Mouse (Mus musculus) hindbrain, embryonic 16.5 days (tissue): ENCODE results near the gene Edaradd. TPM values are rescaled to one million over a fixed set of nuclear protein-coding genes. Genes with fewer than 3 reads are reported as not detected.

ENCODE experiments used
- ATAC-seq: fragments of 200-750 bp; cut with Nextera tagmentation; 2 replicates; pipeline ENCODE4 v1.8.0; 2017; ENCODE audit warnings: moderate TSS enrichment, moderate library complexity
- H3K27ac ChIP-seq: fragments of 300-500 bp; sonication (generic); 2 replicates; pipeline ENCODE4 v1.5.1; 2014; ENCODE audit warnings: low read depth, mild to moderate bottlenecking, control low read depth, low read length, moderate library complexity
- H3K27me3 ChIP-seq: fragments of 300-500 bp; sonication (generic); replicated peaks from 2 replicates; pipeline ENCODE4 v1.6.1; 2014; ENCODE audit warnings: low read length; ENCODE audit not compliant: control insufficient read depth, insufficient read depth
- H3K36me3 ChIP-seq: fragments of 300-500 bp; sonication (generic); 2 replicates; pipeline ENCODE4 v1.6.1; 2014; ENCODE audit warnings: mild to moderate bottlenecking, low read length, moderate library complexity, mixed read lengths; ENCODE audit not compliant: control insufficient read depth, insufficient read depth
- H3K4me1 ChIP-seq: fragments of 300-500 bp; sonication (generic); 2 replicates; pipeline ENCODE4 v1.6.1; 2014; ENCODE audit warnings: low read depth, low read length; ENCODE audit not compliant: control insufficient read depth, insufficient read depth
- H3K4me2 ChIP-seq: fragments of 300-500 bp; sonication (generic); 2 replicates; pipeline ENCODE4 v1.6.1; 2014; ENCODE audit warnings: mild to moderate bottlenecking, low read length, control low read depth, moderate library complexity
- H3K4me3 ChIP-seq: fragments of 300-500 bp; sonication (generic); 2 replicates; pipeline ENCODE4 v1.5.1; 2014; ENCODE audit warnings: mild to moderate bottlenecking, low read length, control low read depth, moderate library complexity
- H3K9ac ChIP-seq: fragments of 300-500 bp; sonication (generic); 2 replicates; pipeline ENCODE4 v1.6.1; 2014; ENCODE audit warnings: low read depth, mild to moderate bottlenecking, control low read depth, low read length, moderate library complexity
- H3K9me3 ChIP-seq: fragments of 300-500 bp; sonication (generic); 2 replicates; pipeline ENCODE4 v1.6.1; 2014; ENCODE audit warnings: mild to moderate bottlenecking, low read length, moderate library complexity; ENCODE audit not compliant: control insufficient read depth
- WGBS: fragments of 180-500 bp; shearing (Covaris S2); extraction: QIAGEN DNeasy Blood & Tissue Kit; methylation state at CpG from one replicate; pipeline ENCODE4 v1.1.7; 2014; 5-methylcytosine and 5-hydroxymethylcytosine counted together
- polyA plus RNA-seq: library from polyadenylated mRNA; unstranded; fragments of >200 nt; fragmentation: Nextera tagmentation; extraction: Ambion mirVana; gene quantifications from 2 replicates; pipeline ENCODE4 v1.2.1, GENCODE M21; 2015

The Edaradd gene
- polyA plus RNA-seq, 1 experiment from 2014 or later = 2.0 TPM

- Histone ChIP-seq H3K9ac (no peak overlapping the region), H3K27ac (no peak overlapping the region), H3K4me3 (no peak overlapping the region), H3K36me3 (no peaks in the 10 kb centered on the region), H3K4me1 (no peaks in the 10 kb centered on the region), H3K9me3 (no peaks in the 10 kb centered on the region), H3K27me3 (no peaks in the 10 kb centered on the region; the same call in 1 of the 2 replicates), H3K4me2 (no peak overlapping the region)
- ATAC-seq = no peak
- 60% methylated on average over 3 of the region's 3 CpGs for WGBS
Measured at GRCm38 (mm10) chr13:12559044-12559443, 38.8 kb upstream of the Edaradd start.

DNA sequence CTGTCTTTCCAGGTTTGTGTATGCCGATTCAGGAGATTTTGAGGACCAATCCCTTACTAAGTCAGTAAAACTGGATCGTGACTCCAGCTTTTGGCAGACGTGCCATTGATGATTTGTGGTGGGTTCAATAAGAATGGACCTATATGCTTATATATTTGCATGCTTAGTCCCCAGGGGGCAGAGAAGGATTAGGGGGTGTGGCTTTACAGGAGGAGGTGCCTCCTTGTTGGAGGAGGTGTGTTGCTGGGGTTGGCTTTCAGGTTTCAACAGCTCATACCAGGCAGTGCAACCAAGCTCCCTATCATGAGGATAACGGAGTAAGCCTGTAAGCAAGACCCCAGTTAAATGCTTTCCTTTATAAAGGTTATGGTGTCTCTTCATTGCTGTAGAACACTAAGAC is 34.0 kb upstream of the Edaradd start:
- Histone ChIP-seq H3K4me3 (no peak overlapping the region), H3K9ac (no peak overlapping the region), H3K9me3 (no peaks in the 10 kb centered on the region), H3K27ac (no peak overlapping the region), H3K36me3 (no peaks in the 10 kb centered on the region), H3K4me1 (no peaks in the 10 kb centered on the region), H3K27me3 (no peaks in the 10 kb centered on the region; the same call in 1 of the 2 replicates), H3K4me2 (no peak overlapping the region)
- WGBS = 73% methylated on average over 4 of the region's 4 CpGs
- ATAC-seq = no peak

DNA sequence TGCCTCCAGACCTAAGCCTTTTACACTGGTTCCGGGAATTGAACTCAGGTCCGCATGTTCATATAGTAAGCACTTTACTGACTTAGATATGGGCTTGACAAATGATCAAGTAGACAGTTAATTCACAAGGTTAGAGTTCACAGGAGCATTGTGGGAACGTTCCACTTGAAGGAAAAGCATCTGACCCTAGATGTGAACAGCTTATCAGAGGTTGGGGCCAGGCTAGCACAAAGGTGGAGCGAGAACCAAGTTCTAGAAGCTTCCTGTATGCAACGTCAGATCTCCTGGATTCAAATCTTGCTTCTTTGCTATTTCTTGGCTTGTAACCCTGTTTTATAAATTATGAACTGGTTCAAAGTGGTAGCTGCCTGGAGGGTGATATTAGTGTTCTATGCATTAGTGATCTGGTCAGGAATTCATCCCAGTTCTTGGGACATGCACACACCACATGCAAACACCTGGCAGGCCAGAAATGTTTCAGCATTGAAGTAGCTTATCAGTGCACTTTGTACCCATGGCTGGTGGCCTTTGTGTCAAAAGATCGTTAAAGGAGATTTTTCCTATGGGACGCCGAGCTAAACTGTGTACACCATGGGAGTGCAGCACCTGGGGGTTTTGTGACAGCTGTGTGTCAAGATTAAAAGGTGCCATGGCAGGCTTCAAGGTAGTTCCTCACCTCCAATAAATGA is 23.8 kb upstream of the Edaradd start:
- Histone ChIP-seq H3K9me3 (no peaks in the 10 kb centered on the region), H3K4me2 (no peak overlapping the region), H3K4me1 (peaks cover 4% of the 10 kb centered on the region), H3K27me3 (no peaks in the 10 kb centered on the region; the same call in 1 of the 2 replicates), H3K36me3 (no peaks in the 10 kb centered on the region), H3K9ac (no peak overlapping the region), H3K27ac (no peak overlapping the region), H3K4me3 (no peak overlapping the region)
- WGBS = 93% methylated on average over 8 of the region's 8 CpGs
- no peak for ATAC-seq

DNA sequence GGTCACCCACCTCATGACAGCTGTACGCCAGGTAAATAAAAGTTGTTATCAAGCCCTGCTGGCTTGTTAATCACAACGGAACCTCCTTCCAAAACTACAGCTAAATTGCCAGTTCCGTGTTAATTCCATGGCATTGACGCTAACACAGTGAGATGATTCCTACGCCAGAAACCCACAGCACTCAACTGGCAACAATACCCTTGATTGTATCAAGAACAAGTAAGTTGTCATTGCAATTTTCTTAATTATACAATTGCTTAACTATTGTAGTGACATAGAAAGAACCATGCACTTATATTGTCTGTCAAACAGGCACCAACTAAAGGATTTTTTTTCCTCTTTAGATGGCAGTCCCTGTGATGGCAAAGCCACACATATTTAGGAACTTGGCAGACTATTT is 23.0 kb upstream of the Edaradd start:
- WGBS = 85% methylated on average over 5 of the region's 5 CpGs
- no peak overlapping the region for H3K9ac ChIP-seq
- H3K27ac ChIP-seq = no peak overlapping the region
- no peak overlapping the region for H3K4me2 ChIP-seq
- no peaks in the 10 kb centered on the region for H3K9me3 ChIP-seq
- H3K36me3 ChIP-seq = no peaks in the 10 kb centered on the region
- no peaks in the 10 kb centered on the region; the same call in 1 of the 2 replicates for H3K27me3 ChIP-seq
- no peak overlapping the region for H3K4me3 ChIP-seq
- H3K4me1 ChIP-seq = peaks cover 4% of the 10 kb centered on the region
- no peak for ATAC-seq

- 0 out of 2 replicates have a peak, but pooled peaks have one; percentile 43 for ATAC-seq
- peaks cover 4% of the 10 kb centered on the region for H3K4me1 ChIP-seq
- no peaks in the 10 kb centered on the region for H3K9me3 ChIP-seq
- H3K4me2 ChIP-seq = peak overlapping the region; percentile 48
- H3K36me3 ChIP-seq = no peaks in the 10 kb centered on the region
- no peak overlapping the region for H3K27ac ChIP-seq
- H3K4me3 ChIP-seq = no peak overlapping the region; the same call in 1 of the 2 replicates
- H3K9ac ChIP-seq = no peak overlapping the region
- WGBS = 11% methylated on average over 23 of the region's 23 CpGs
- no peaks in the 10 kb centered on the region; the same call in 1 of the 2 replicates for H3K27me3 ChIP-seq
Measured at GRCm38 (mm10) chr13:12542006-12542981, 22.1 kb upstream of the Edaradd start.

DNA sequence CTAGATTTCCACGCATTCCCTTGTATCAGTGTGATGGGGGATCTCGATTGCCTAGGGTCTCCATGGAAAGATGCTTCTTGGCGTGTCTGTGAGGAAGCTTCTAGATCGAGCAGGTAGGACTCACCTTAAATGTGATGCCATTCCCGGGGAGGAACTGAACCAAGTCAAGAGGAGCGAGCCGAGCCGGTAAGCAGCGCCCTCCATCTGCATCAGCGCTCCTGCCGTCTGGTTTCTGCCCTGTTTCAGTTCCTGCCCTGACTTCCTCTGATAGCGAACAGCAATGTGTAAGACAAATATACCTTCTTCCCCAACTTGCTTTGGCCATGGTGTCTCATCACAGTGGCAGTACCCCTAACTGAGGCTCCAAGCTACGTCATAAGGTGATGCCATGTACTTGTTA is 19.9 kb upstream of the Edaradd start:
- Histone ChIP-seq H3K9ac (0 out of 2 replicates have a peak overlapping the region, but pooled peaks have one; percentile 6), H3K27me3 (no peaks in the 10 kb centered on the region; the same call in 1 of the 2 replicates), H3K4me1 (peaks cover 4% of the 10 kb centered on the region), H3K4me3 (peak overlapping the region; percentile 5; the same call in 1 of the 2 replicates), H3K27ac (no peak overlapping the region), H3K9me3 (no peaks in the 10 kb centered on the region), H3K4me2 (peak overlapping the region; percentile 43), H3K36me3 (no peaks in the 10 kb centered on the region)
- 57% methylated on average over 13 of the region's 13 CpGs for WGBS
- peak; percentile 28; the same call in 1 of the 2 replicates for ATAC-seq

GRCm38 (mm10) chr13:12539716-12540115 is 19.5 kb upstream of the Edaradd start:
- H3K27ac ChIP-seq = no peak overlapping the region; the same call in 1 of the 2 replicates
- H3K36me3 ChIP-seq = no peaks in the 10 kb centered on the region
- ATAC-seq = peak; percentile 76
- H3K4me2 ChIP-seq = peak overlapping the region; percentile 43
- H3K4me1 ChIP-seq = peaks cover 4% of the 10 kb centered on the region
- no peaks in the 10 kb centered on the region; the same call in 1 of the 2 replicates for H3K27me3 ChIP-seq
- 0 out of 2 replicates have a peak overlapping the region, but pooled peaks have one; percentile 6 for H3K9ac ChIP-seq
- peak overlapping the region; percentile 5; the same call in 1 of the 2 replicates for H3K4me3 ChIP-seq
- WGBS = 9% methylated on average over 11 of the region's 11 CpGs
- H3K9me3 ChIP-seq = no peaks in the 10 kb centered on the region

GRCm38 (mm10) chr13:12537971-12538370 is 17.7 kb upstream of the Edaradd start:
- Histone ChIP-seq H3K27ac (no peak overlapping the region), H3K4me3 (no peak overlapping the region), H3K36me3 (no peaks in the 10 kb centered on the region), H3K9me3 (no peaks in the 10 kb centered on the region), H3K4me1 (peaks cover 4% of the 10 kb centered on the region), H3K4me2 (no peak overlapping the region), H3K27me3 (no peaks in the 10 kb centered on the region), H3K9ac (no peak overlapping the region)
- 70% methylated on average over 6 of the region's 6 CpGs for WGBS
- no peak for ATAC-seq

DNA sequence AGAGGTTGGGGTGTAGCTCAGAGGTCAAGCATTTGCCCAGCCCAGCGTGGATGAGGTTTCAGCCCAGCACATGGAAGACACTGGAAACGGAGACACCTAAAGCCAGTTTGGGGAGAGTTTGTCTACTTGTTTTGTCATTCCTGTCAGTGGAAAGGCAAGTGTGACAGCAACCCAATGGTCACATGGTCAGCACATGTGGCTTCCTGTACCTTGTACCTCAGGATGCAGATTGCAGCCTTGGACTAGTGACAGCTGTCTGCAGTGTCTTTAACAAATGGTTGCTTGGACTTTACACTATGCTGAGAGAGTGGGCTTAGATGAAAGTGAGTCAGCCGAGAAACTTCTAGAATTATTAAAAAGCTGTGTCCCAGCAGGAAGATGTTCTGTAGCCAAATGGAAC is 14.4 kb upstream of the Edaradd start:
- no peaks in the 10 kb centered on the region for H3K4me1 ChIP-seq
- ATAC-seq = no peak
- H3K27me3 ChIP-seq = no peaks in the 10 kb centered on the region
- H3K9ac ChIP-seq = no peak overlapping the region
- H3K36me3 ChIP-seq = no peaks in the 10 kb centered on the region
- H3K9me3 ChIP-seq = no peaks in the 10 kb centered on the region
- no peak overlapping the region for H3K4me2 ChIP-seq
- WGBS = 88% methylated on average over 3 of the region's 3 CpGs
- H3K4me3 ChIP-seq = no peak overlapping the region
- H3K27ac ChIP-seq = no peak overlapping the region
